Mouse (Mus musculus): ENCODE data around the gene Insig1. TPM values are rescaled to one million over a fixed set of nuclear protein-coding genes. Genes with fewer than 3 reads are reported as not detected.

Gene Insig1
- total RNA-seq (2021): 10 to 100 TPM; 42.4 to 51.0 TPM
- long read RNA-seq, experiment 1, transcript Insig1-201 (5 exons, 2,697 nt): major isoform, 202 of 226 reads
- long read RNA-seq, experiment 1, partial matches to known transcripts: 4 of 226 reads
- long read RNA-seq, experiment 1, other reads (novel, unspliced or antisense): 18 of 226 reads
- long read RNA-seq, experiment 2, transcript Insig1-201 (5 exons, 2,697 nt): major isoform, 164 of 189 reads
- long read RNA-seq, experiment 2, partial matches to known transcripts: 4 of 189 reads
- long read RNA-seq, experiment 2, other reads (novel, unspliced or antisense): 19 of 189 reads

- DNase-seq (ENCODE audit: low spot score in 2 of 2): peak; percentile 98 to 99
Observed at GRCm38 (mm10) chr5:28070828-28071455, at the start of gene Insig1. Gene Insig1, plus strand, starts transcription at chr5:28071363.

GRCm38 (mm10) chr5:28023452-28023851 lies 47.7 kb upstream of the Insig1 start:
- no peak for DNase-seq (ENCODE audit: low spot score in 2 of 2)

GRCm38 (mm10) chr5:28031577-28032236 lies 39.5 kb upstream of the Insig1 start:
- DNase-seq (ENCODE audit: low spot score in 2 of 2): no peak

DNA sequence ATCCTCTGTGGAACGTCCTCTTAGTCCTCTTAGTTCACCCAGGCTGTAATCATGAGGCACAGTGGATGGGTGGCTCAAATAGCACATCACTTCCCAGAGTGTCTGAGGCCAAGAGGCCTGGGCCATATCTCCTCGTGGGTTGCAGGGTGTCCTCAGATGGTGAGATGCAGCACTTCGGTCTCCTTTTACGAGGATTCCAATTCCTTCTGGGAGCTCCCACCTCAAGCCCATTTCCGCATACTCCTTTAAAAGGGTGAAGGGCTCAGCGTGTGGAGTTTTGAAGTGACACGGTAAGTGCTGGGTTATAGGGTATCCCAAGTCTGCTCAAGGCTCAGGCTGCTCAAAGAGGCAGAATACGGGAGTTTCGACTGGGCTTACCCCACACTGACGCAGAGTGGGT lies 38.3 kb upstream of the Insig1 start:
- DNase-seq (ENCODE audit: low spot score in 2 of 2): no peak

GRCm38 (mm10) chr5:28033281-28033680 lies 37.9 kb upstream of the Insig1 start:
- no peak for DNase-seq (ENCODE audit: low spot score in 2 of 2)

DNA sequence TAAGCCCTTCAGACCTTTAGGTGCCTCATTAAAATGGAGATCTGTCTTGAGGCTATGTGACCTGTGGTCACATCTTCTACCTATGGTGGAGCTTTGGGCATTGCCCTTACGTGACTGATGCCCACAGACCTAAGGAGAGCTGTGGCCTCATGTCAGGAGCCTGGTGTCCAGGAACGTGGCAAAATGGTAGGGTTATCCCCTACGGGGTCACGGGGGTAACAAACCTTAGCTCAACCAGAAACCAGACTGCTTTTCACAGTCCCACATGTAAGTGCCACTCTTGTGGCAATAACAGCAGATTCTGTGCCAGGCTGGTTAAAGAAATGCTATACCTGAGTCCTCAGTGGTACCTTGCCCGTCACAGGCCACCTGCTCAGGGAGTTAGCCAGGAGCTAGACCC lies 37.3 kb upstream of the Insig1 start:
- DNase-seq (ENCODE audit: low spot score in 2 of 2): no peak

DNA sequence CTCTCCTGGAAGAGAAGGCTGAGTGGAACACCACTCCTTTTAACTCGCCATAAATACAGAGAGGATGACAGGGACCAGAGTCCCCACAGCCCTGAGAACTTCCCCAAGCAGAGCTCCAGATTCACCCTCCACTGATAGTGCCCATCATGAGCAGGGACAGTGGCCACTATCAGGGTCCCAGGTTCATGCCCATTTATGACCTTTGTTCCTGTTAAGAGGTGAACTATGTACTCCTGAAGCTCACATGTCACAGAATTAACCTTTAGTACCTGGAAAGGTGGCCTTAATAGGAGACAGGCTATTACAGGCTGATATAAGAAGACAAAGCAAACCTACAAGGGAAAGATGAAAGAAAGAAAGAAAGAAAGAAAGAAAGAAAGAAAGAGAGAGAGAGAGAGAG lies 35.2 kb upstream of the Insig1 start:
- DNase-seq (ENCODE audit: low spot score in 2 of 2): no peak

- no peak for DNase-seq (ENCODE audit: low spot score in 2 of 2)
Observed at GRCm38 (mm10) chr5:28036518-28036917, 34.6 kb upstream of the Insig1 start.

GRCm38 (mm10) chr5:28037172-28037591 lies 34.0 kb upstream of the Insig1 start:
- peak in 1 of 2 experiments; percentile 27 for DNase-seq (ENCODE audit: low spot score in 2 of 2)

DNA sequence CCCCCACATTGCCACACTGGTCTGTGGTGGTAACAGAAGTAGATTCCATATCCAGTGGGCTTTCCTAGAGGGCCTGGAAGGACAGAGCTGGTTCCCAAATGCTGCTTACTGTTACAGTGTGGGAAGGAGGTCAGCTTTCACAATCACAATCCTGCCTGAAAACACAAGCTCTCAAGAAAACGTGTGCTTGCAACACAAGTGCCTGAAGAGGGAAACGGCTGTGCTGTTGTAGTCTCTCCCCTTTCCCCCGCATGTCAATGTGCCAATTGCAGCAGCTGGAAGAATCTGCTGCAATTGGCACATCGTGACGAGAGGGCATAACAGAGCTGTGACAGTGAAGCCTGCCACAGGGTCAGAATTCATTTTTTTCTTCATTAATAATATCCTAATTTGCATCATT lies 33.5 kb upstream of the Insig1 start:
- DNase-seq (ENCODE audit: low spot score in 2 of 2): peak in 1 of 2 experiments; percentile 32

DNA sequence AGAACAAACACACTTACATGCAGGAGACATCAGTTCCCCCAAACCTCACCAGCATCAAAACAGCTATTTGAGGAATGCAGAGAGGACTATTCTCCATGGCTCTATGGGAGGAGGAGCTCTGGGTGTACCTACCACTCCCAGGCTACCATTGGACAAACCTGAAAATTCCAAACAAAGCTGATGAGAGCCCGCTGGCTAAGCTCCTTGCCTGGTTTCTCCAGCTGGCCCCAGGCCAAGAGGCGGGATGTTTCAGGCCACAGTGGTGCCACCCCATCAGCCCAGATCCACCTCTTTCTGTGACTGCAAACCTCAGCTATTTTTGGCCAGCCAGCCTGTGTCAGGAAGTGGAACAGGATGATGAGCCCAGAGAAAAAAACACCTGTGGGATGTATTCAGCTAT lies 33.0 kb upstream of the Insig1 start:
- DNase-seq (ENCODE audit: low spot score in 2 of 2): peak; percentile 64 to 76

DNA sequence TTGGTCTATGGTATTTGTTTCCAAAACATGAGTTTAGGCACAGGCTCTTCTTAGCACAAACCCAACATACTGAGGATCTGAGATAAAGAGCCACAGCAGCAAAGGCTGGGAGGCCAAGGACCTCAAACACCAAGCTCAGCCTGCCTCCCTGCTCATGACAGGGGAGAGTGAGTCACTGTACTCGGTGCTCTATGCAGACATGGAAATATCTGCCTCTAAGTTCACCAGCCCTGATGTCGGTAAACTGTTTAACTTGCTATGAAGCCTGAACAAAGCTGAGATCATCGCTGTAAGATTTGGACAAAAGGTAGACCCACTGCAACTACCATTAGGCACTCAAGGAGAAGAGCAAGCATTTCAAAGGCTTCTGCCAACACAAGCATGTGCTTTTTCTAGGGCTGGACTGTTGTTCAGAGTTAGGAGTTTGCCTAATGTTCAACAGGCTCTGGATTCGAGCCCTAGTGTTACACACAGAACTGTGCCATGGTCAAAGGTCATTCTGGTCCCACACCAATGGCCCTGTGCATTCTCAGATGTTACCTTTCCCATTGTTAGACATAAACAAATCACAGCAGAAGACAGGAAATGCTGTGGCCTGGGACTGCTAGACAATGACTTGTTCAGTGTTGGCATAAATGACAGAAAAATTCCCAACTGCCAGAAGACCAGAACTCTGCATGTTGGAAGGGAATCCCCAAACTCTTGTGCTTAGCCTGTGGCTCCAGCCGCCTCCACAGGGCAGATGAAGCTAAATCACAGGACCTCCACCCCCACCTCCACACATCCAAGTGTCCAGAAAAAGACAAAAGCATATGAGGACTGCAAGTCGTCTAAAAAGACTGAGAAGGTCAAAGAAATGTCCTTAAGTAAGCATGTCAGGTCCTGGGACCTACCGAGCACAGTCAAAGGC lies 31.2 kb upstream of the Insig1 start:
- no peak for DNase-seq (ENCODE audit: low spot score in 2 of 2)

DNA sequence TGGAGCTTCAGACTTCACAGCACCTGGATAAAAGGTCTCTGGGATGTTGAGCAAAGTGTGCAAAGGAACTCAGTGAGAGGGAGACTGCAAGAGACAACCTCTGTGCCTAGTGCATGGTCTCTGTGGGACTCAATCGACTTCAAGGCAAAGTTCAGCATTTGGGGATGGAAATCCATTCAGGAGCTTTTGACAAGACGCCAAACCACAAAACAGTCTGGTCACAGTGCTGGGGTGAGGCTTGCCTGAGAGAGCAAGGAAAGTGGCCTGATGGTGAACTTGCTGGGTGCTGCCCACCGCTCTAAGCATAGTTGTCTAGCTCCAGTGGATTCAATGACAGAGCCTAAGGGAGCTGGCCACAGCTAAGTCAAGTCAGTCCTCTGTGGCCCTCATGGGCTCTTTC lies 30.4 kb upstream of the Insig1 start:
- no peak for DNase-seq (ENCODE audit: low spot score in 2 of 2)

GRCm38 (mm10) chr5:28042021-28042420 lies 29.1 kb upstream of the Insig1 start:
- DNase-seq (ENCODE audit: low spot score in 2 of 2): no peak

DNA sequence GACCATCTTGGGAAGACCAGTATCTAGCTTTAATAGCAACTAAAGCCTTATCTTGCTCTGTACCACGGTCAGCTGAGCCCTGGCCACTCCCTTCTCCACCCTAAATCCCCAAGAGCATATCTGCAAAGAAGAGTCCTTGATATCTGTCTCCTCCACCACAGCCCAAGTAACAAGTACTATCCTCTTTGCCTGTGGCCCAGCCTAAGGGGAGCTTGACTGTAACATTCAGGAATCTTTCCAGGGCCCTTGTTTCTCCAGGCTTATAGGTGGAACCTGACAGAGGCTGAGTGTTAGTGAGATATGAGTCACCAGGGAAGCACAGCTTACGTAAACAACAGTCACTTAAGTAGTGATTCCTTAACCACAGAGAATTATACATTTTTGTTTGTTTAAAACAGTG lies 28.4 kb upstream of the Insig1 start:
- DNase-seq (ENCODE audit: low spot score in 2 of 2): no peak

DNA sequence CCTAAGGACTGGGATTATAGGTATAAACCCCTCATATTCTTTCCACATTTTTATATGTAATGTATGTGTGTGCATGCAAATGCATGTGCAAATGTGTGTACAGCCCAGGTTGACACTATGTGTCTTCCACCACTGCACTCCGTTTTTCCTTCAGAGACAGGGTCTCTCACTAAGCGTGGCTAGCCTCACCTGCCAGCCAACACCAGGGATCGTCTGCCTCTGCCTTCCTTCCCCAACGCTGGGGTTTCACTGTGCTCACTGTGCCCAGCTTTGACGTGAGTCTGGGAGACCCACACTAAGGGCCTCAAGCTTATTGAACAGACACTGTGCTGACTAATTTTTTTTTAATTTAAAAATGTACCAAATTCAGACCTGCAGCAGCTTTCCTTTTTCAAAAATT lies 27.8 kb upstream of the Insig1 start:
- DNase-seq (ENCODE audit: low spot score in 2 of 2): no peak

GRCm38 (mm10) chr5:28046966-28047365 lies 24.2 kb upstream of the Insig1 start:
- DNase-seq (ENCODE audit: low spot score in 2 of 2): no peak

DNA sequence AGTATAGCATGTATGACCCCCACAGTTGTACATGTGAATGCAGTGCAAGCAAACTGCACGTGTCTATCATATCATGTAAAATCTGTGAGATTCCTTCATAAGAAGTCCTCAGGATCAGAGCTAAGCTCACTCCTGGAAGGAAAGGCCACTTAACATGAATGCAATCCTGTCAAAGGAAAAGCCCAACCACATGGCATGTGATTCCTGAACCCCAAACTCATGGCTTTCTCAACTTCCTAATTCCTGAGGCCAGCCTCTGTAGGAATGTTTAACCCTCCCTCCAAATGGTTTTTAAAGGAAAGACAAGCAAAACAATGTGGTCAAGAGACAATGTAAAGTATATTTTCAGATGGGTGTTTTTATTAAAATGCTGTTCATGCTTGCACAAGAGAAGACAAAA lies 23.2 kb upstream of the Insig1 start:
- no peak for DNase-seq (ENCODE audit: low spot score in 2 of 2)

DNA sequence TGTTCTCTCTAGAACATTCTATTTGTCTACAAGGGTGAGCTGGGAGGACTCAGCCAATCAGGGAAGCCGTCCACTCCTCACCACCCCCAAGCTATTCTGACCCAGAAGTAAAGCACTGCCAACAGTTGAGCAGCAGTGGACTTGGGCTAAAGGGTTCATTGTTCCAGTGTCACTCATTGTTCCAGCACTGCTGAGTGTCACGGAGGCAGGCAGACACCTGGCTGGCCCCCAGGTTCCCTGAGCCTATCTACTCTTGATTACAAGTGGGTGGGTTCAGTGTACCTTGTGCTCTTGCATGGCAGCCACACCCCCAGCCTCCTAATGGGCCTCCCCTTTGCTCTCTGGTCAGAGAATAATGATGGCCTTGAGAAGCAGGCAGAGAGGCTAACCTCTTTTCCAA lies 15.7 kb upstream of the Insig1 start:
- DNase-seq (ENCODE audit: low spot score in 2 of 2): no peak

GRCm38 (mm10) chr5:28056877-28057276 lies 14.3 kb upstream of the Insig1 start:
- no peak for DNase-seq (ENCODE audit: low spot score in 2 of 2)

GRCm38 (mm10) chr5:28060506-28060905 lies 10.7 kb upstream of the Insig1 start:
- DNase-seq (ENCODE audit: low spot score in 2 of 2): no peak
